ENCODE assay signal across 8 mouse cellular contexts in genomic region chr2:130634006-130634738, GRCm38 (mm10). TPM values are rescaled to one million over a fixed set of nuclear protein-coding genes. Genes with fewer than 3 reads are reported as not detected.
DNase-seq lines count a peak whose midpoint lies in the region; ATAC-seq lines count a peak whose summit lies in the region.

No protein-coding gene starts in this region.

- H3K27ac ChIP-seq in kidney, embryonic 16.5 days (ENCODE audit: low read length), result no peak overlapping the region
- no peak overlapping the region for H3K27ac ChIP-seq in hindbrain, embryonic 12.5 days
- H3K27ac ChIP-seq in midbrain, embryonic 15.5 days, result no peak overlapping the region

- H3K9me3 ChIP-seq in kidney, embryonic 16.5 days (ENCODE audit: low read length), result no peaks in the 10 kb centered on the region
- H3K9me3 ChIP-seq in hindbrain, embryonic 12.5 days (replicated peaks), result no peaks in the 10 kb centered on the region
- no peaks in the 10 kb centered on the region for H3K9me3 ChIP-seq in midbrain, embryonic 15.5 days

- H3K4me3 ChIP-seq in kidney, embryonic 16.5 days (ENCODE audit: low read length), result peak overlapping the region; percentile 33
- peak overlapping the region; percentile 34 for H3K4me3 ChIP-seq in hindbrain, embryonic 12.5 days
- no peak overlapping the region for H3K4me3 ChIP-seq in midbrain, embryonic 15.5 days

- H3K4me1 ChIP-seq in kidney, embryonic 16.5 days (ENCODE audit: insufficient read depth, low read length), result peaks cover 41% of the 10 kb centered on the region
- peaks cover 35% of the 10 kb centered on the region for H3K4me1 ChIP-seq in hindbrain, embryonic 12.5 days
- H3K4me1 ChIP-seq in midbrain, embryonic 15.5 days, result peaks cover 25% of the 10 kb centered on the region

- peak overlapping the region; percentile 42 for H3K9ac ChIP-seq in kidney, embryonic 16.5 days (replicated peaks; ENCODE audit: low read length)
- H3K9ac ChIP-seq in hindbrain, embryonic 12.5 days, result peak overlapping the region; percentile 54
- no peak overlapping the region for H3K9ac ChIP-seq in midbrain, embryonic 15.5 days

- DNase-seq in kidney, postnatal 10 days, result no peak
- peak; percentile 91 for DNase-seq in cerebellum, adult 9-10 months
- no peak for DNase-seq in layer of hippocampus, adult 11-12 months (ENCODE audit: low spot score)
- DNase-seq in frontal cortex, postnatal 14 days (ENCODE audit: low spot score in 2 of 2), result no peak
- DNase-seq in layer of hippocampus, postnatal 10 days (ENCODE audit: low spot score in 2 of 2), result no peak

- no peaks in the 10 kb centered on the region for H3K36me3 ChIP-seq in kidney, embryonic 16.5 days (ENCODE audit: insufficient read depth, low read length)
- no peaks in the 10 kb centered on the region for H3K36me3 ChIP-seq in hindbrain, embryonic 12.5 days
- H3K36me3 ChIP-seq in midbrain, embryonic 15.5 days (replicated peaks), result no peaks in the 10 kb centered on the region

- H3K27me3 ChIP-seq in kidney, embryonic 16.5 days (ENCODE audit: insufficient read depth, low read length), result peaks cover 21% of the 10 kb centered on the region
- H3K27me3 ChIP-seq in hindbrain, embryonic 12.5 days, result peaks cover 60% of the 10 kb centered on the region
- peaks cover 52% of the 10 kb centered on the region for H3K27me3 ChIP-seq in midbrain, embryonic 15.5 days (replicated peaks)

- H3K4me2 ChIP-seq in kidney, embryonic 16.5 days (replicated peaks; ENCODE audit: low read depth, low read length), result peak overlapping the region; percentile 59
- peak overlapping the region; percentile 70 for H3K4me2 ChIP-seq in hindbrain, embryonic 12.5 days (replicated peaks)
- H3K4me2 ChIP-seq in midbrain, embryonic 15.5 days, result peak overlapping the region; percentile 46; the same call in 1 of the 2 replicates

- ATAC-seq in kidney, embryonic 16.5 days (ENCODE audit: low FRiP score, low TSS enrichment), result no peak
- ATAC-seq in hindbrain, embryonic 12.5 days (ENCODE audit: low FRiP score), result peak; percentile 24; the same call in 1 of the 2 replicates
- ATAC-seq in midbrain, embryonic 15.5 days (replicated peaks), result no peak; the same call in 1 of the 2 replicates

- 24% methylated on average over 14 of the region's 14 CpGs for WGBS in kidney, embryonic 16.5 days
- WGBS in hindbrain, embryonic 12.5 days, result 8% methylated on average over 13 of the region's 14 CpGs
- 11% methylated on average over 14 of the region's 14 CpGs for WGBS in midbrain, embryonic 15.5 days

RNA-seq across cellular contexts. Expression of gene Ubox5, which starts 4.3 kb away (rescaled TPM):
- 14.3 and 16.0 TPM in 2 replicates for polyA plus RNA-seq in kidney, embryonic 16.5 days (2015; fragmentation: Nextera tagmentation; extraction: Ambion mirVana)
- polyA plus RNA-seq in hindbrain, embryonic 12.5 days (2016; fragmentation: Nextera tagmentation; extraction: Ambion mirVana), result 13.9 and 14.3 TPM in 2 replicates
- 10.0 and 11.6 TPM in 2 replicates for polyA plus RNA-seq in midbrain, embryonic 15.5 days (2015; fragmentation: Nextera tagmentation; extraction: Ambion mirVana)
- total RNA-seq in layer of hippocampus, postnatal 10 days (2021), result 1 to 10 TPM; 7.4 to 8.2 TPM

RNA-seq across cellular contexts. Expression of gene Fastkd5, which starts 4.3 kb away (rescaled TPM):
- 16.4 and 19.8 TPM in 2 replicates for polyA plus RNA-seq in kidney, embryonic 16.5 days (2015; fragmentation: Nextera tagmentation; extraction: Ambion mirVana)
- 16.9 and 17.1 TPM in 2 replicates for polyA plus RNA-seq in hindbrain, embryonic 12.5 days (2016; fragmentation: Nextera tagmentation; extraction: Ambion mirVana)
- 10.9 and 11.2 TPM in 2 replicates for polyA plus RNA-seq in midbrain, embryonic 15.5 days (2015; fragmentation: Nextera tagmentation; extraction: Ambion mirVana)
- 1 to 10 TPM; 8.1 to 8.7 TPM for total RNA-seq in layer of hippocampus, postnatal 10 days (2021)

RNA-seq across cellular contexts. Expression of gene Lzts3, which starts 8.4 kb away (rescaled TPM):
- 15.7 and 17.7 TPM in 2 replicates for polyA plus RNA-seq in kidney, embryonic 16.5 days (2015; fragmentation: Nextera tagmentation; extraction: Ambion mirVana)
- polyA plus RNA-seq in hindbrain, embryonic 12.5 days (2016; fragmentation: Nextera tagmentation; extraction: Ambion mirVana), result 8.4 TPM in 2 replicates
- 17.4 and 17.9 TPM in 2 replicates for polyA plus RNA-seq in midbrain, embryonic 15.5 days (2015; fragmentation: Nextera tagmentation; extraction: Ambion mirVana)
- 10 to 100 TPM; 43.9 to 50.5 TPM for total RNA-seq in layer of hippocampus, postnatal 10 days (2021)

RNA-seq across cellular contexts. Expression of gene Ddrgk1, which starts 30.3 kb away (rescaled TPM):
- 67.9 and 79.4 TPM in 2 replicates for polyA plus RNA-seq in kidney, embryonic 16.5 days (2015; fragmentation: Nextera tagmentation; extraction: Ambion mirVana)
- polyA plus RNA-seq in hindbrain, embryonic 12.5 days (2016; fragmentation: Nextera tagmentation; extraction: Ambion mirVana), result 58.0 and 63.5 TPM in 2 replicates
- 69.4 and 71.0 TPM in 2 replicates for polyA plus RNA-seq in midbrain, embryonic 15.5 days (2015; fragmentation: Nextera tagmentation; extraction: Ambion mirVana)
- 10 to 100 TPM; 57.9 to 71.9 TPM for total RNA-seq in layer of hippocampus, postnatal 10 days (2021)

RNA-seq across cellular contexts. Expression of gene Itpa, which starts 33.2 kb away (rescaled TPM):
- 108 and 116 TPM in 2 replicates for polyA plus RNA-seq in kidney, embryonic 16.5 days (2015; fragmentation: Nextera tagmentation; extraction: Ambion mirVana)
- 130 and 133 TPM in 2 replicates for polyA plus RNA-seq in hindbrain, embryonic 12.5 days (2016; fragmentation: Nextera tagmentation; extraction: Ambion mirVana)
- 130 and 133 TPM in 2 replicates for polyA plus RNA-seq in midbrain, embryonic 15.5 days (2015; fragmentation: Nextera tagmentation; extraction: Ambion mirVana)
- 10 to 100 TPM; 39.5 to 43.4 TPM for total RNA-seq in layer of hippocampus, postnatal 10 days (2021)
